Mouse (Mus musculus) MEL (cell line): ENCODE measurements around the gene Emx1. TPM values are rescaled to one million over a fixed set of nuclear protein-coding genes. Genes with fewer than 3 reads are reported as not detected.

ENCODE experiments used
- DNase-seq: peaks from one replicate; pipeline ENCODE4 v3.0.0; 2011; ENCODE audit warnings: low read depth, low spot score
- H3K27ac ChIP-seq: 2 replicates; pipeline ENCODE4 v1.5.1; 2012; ENCODE audit warnings: low read depth, mild to moderate bottlenecking, control low read depth, low read length, moderate library complexity; ENCODE audit not compliant: control insufficient read depth
- H3K27me3 ChIP-seq, 2 experiments: fragments of 150-350 bp in 1 of 2; sonication (generic) in 1 of 2; 2 replicates each; pipeline ENCODE4 v1.6.1; 2012; ENCODE audit warnings: low read length in 2 of 2, mild to moderate bottlenecking in 2 of 2, improper control_type of control experiment in 1 of 2, moderate library complexity in 1 of 2; ENCODE audit not compliant: insufficient read depth in 2 of 2, control insufficient read depth in 1 of 2
- H3K36me3 ChIP-seq, 2 experiments: 2 replicates each; pipeline ENCODE4 v1.6.1; 2012 to 2014; ENCODE audit warnings: low read length in 2 of 2, improper control_type of control experiment in 1 of 2, inconsistent platforms in 1 of 2, mild to moderate bottlenecking in 1 of 2; ENCODE audit not compliant: insufficient read depth in 2 of 2, control insufficient read depth in 1 of 2
- H3K4me1 ChIP-seq, 2 experiments: fragments of 150-350 bp in 1 of 2; sonication (generic) in 1 of 2; 2 replicates each; pipeline ENCODE4 v1.6.1; 2012; ENCODE audit warnings: low read length in 2 of 2, improper control_type of control experiment in 1 of 2, mild to moderate bottlenecking in 1 of 2; ENCODE audit not compliant: insufficient read depth in 2 of 2, control insufficient read depth in 1 of 2
- H3K4me3 ChIP-seq, 2 experiments: fragments of 150-350 bp in 1 of 2; sonication (generic) in 1 of 2; 2 replicates each; pipeline ENCODE4 v1.5.1; 2012; ENCODE audit warnings: low read depth in 2 of 2, low read length in 2 of 2, mild to moderate bottlenecking in 2 of 2, moderate library complexity in 2 of 2, control low read depth in 1 of 2, improper control_type of control experiment in 1 of 2; ENCODE audit not compliant: control insufficient read depth in 1 of 2, insufficient read depth in 1 of 2
- H3K79me2 ChIP-seq: 2 replicates; pipeline ENCODE4 v1.6.1; 2012; ENCODE audit warnings: mild to moderate bottlenecking, low read length, moderate library complexity; ENCODE audit not compliant: control insufficient read depth, poor library complexity, insufficient read depth
- H3K9ac ChIP-seq: 2 replicates; pipeline ENCODE4 v1.6.1; 2012; ENCODE audit warnings: low read depth, mild to moderate bottlenecking, control low read depth, low read length, moderate library complexity; ENCODE audit not compliant: control insufficient read depth, poor library complexity, severe bottlenecking
- H3K9me3 ChIP-seq: fragments of 150-350 bp; sonication (generic); replicated peaks from 2 replicates; pipeline ENCODE4 v1.6.1; 2012; ENCODE audit warnings: mild to moderate bottlenecking, low read length, improper control_type of control experiment, moderate library complexity; ENCODE audit not compliant: insufficient read depth
- BHLHE40 ChIP-seq: IDR thresholded peaks from 2 replicates; pipeline ENCODE4 v1.6.1; 2012; ENCODE audit warnings: low read depth, mild to moderate bottlenecking, inconsistent platforms, low read length, improper control_type of control experiment, borderline replicate concordance
- CHD1 ChIP-seq: IDR thresholded peaks from 2 replicates; pipeline ENCODE4 v1.6.1; 2012; ENCODE audit warnings: low read depth, mild to moderate bottlenecking, inconsistent platforms, low read length, improper control_type of control experiment
- CHD2 ChIP-seq: IDR thresholded peaks from 2 replicates; pipeline ENCODE4 v1.6.1; 2011; ENCODE audit warnings: low read length, improper control_type of control experiment
- CTCF ChIP-seq, 3 experiments: IDR thresholded peaks in 2 of 3; conservative IDR thresholded peaks in 1 of 3; 2 replicates each; pipeline ENCODE4 v1.5.1; 2011 to 2012; ENCODE audit warnings: low read length in 3 of 3, low read depth in 2 of 3, mild to moderate bottlenecking in 2 of 3, improper control_type of control experiment in 1 of 3, inconsistent platforms in 1 of 3, mixed read lengths in 1 of 3, moderate library complexity in 1 of 3; ENCODE audit not compliant: control insufficient read depth in 1 of 3, insufficient read depth in 1 of 3, poor library complexity in 1 of 3, severe bottlenecking in 1 of 3
- ELF1 ChIP-seq: IDR thresholded peaks from 2 replicates; pipeline ENCODE4 v1.6.1; 2014; ENCODE audit warnings: low read depth, mild to moderate bottlenecking, inconsistent platforms, low read length, improper control_type of control experiment, moderate library complexity
- EP300 ChIP-seq, 2 experiments: IDR thresholded peaks; 2 replicates each; pipeline ENCODE4 v1.6.1; 2011; ENCODE audit warnings: improper control_type of control experiment in 2 of 2, low read length in 2 of 2, low read depth in 1 of 2, mild to moderate bottlenecking in 1 of 2
- ETS1 ChIP-seq: IDR thresholded peaks from 2 replicates; pipeline ENCODE4 v1.6.1; 2012; ENCODE audit warnings: low read depth, mild to moderate bottlenecking, inconsistent platforms, low read length, improper control_type of control experiment, moderate library complexity
- KAT2A ChIP-seq: conservative IDR thresholded peaks from 2 replicates; pipeline ENCODE4 v1.6.1; 2012; ENCODE audit warnings: low read depth, low read length, improper control_type of control experiment, inconsistent platforms
- MAFK ChIP-seq: IDR thresholded peaks from 2 replicates; pipeline ENCODE4 v1.6.1; 2011; ENCODE audit warnings: low read depth, mild to moderate bottlenecking, low read length, improper control_type of control experiment, borderline replicate concordance
- MAZ ChIP-seq: IDR thresholded peaks from 2 replicates; pipeline ENCODE4 v1.6.1; 2012; ENCODE audit warnings: low read depth, mild to moderate bottlenecking, inconsistent platforms, low read length, improper control_type of control experiment
- MEF2A ChIP-seq: IDR thresholded peaks from 2 replicates; pipeline ENCODE4 v1.6.1; 2014; ENCODE audit warnings: low read depth, mild to moderate bottlenecking, inconsistent platforms, low read length, improper control_type of control experiment; ENCODE audit not compliant: poor library complexity, insufficient replicate concordance, severe bottlenecking; ENCODE audit errors: extremely low read depth
- MXI1 ChIP-seq: IDR thresholded peaks from 2 replicates; pipeline ENCODE4 v1.6.1; 2011; ENCODE audit warnings: mild to moderate bottlenecking, low read depth, low read length, improper control_type of control experiment
- MYB ChIP-seq: IDR thresholded peaks from 2 replicates; pipeline ENCODE4 v1.6.1; 2011; ENCODE audit warnings: mild to moderate bottlenecking, low read depth, low read length, improper control_type of control experiment
- MYC ChIP-seq: IDR thresholded peaks from 2 replicates; pipeline ENCODE4 v1.6.1; 2011; ENCODE audit warnings: low read depth, mild to moderate bottlenecking, low read length, improper control_type of control experiment, moderate library complexity
- NELFE ChIP-seq: IDR thresholded peaks from 2 replicates; pipeline ENCODE4 v1.6.1; 2011; ENCODE audit warnings: low read depth, low read length, improper control_type of control experiment
- POLR2AphosphoS2 ChIP-seq: IDR thresholded peaks from 2 replicates; pipeline ENCODE4 v1.6.1; 2011; ENCODE audit warnings: low read length, improper control_type of control experiment
- SIN3A ChIP-seq: IDR thresholded peaks from 2 replicates; pipeline ENCODE4 v1.6.1; 2012; ENCODE audit warnings: low read length, improper control_type of control experiment, inconsistent platforms
- SMC3 ChIP-seq: IDR thresholded peaks from 2 replicates; pipeline ENCODE4 v1.6.1; 2011; ENCODE audit warnings: low read depth, low read length, improper control_type of control experiment
- TAL1 ChIP-seq: IDR thresholded peaks from 2 replicates; pipeline ENCODE4 v1.6.1; 2012; ENCODE audit warnings: mild to moderate bottlenecking, inconsistent platforms, low read length, moderate library complexity, mixed read lengths
- TCF12 ChIP-seq: IDR thresholded peaks from 2 replicates; pipeline ENCODE4 v1.6.1; 2014; ENCODE audit warnings: low read depth, mild to moderate bottlenecking, inconsistent platforms, low read length, improper control_type of control experiment, moderate library complexity
- UBTF ChIP-seq: IDR thresholded peaks from 2 replicates; pipeline ENCODE4 v1.6.1; 2012; ENCODE audit warnings: low read depth, mild to moderate bottlenecking, inconsistent platforms, low read length, improper control_type of control experiment, moderate library complexity, borderline replicate concordance; ENCODE audit not compliant: insufficient read depth
- USF1 ChIP-seq: IDR thresholded peaks from 2 replicates; pipeline ENCODE4 v1.6.1; 2014; ENCODE audit warnings: low read depth, mild to moderate bottlenecking, inconsistent platforms, low read length, improper control_type of control experiment, moderate library complexity
- ZC3H11A ChIP-seq: IDR thresholded peaks from 2 replicates; pipeline ENCODE4 v1.6.1; 2012; ENCODE audit warnings: low read depth, mild to moderate bottlenecking, inconsistent platforms, low read length, improper control_type of control experiment
- ZKSCAN1 ChIP-seq: IDR thresholded peaks from 2 replicates; pipeline ENCODE4 v1.6.1; 2012; ENCODE audit warnings: low read depth, mild to moderate bottlenecking, inconsistent platforms, low read length, improper control_type of control experiment, moderate library complexity
- ZNF384 ChIP-seq: IDR thresholded peaks from 2 replicates; pipeline ENCODE4 v1.6.1; 2012; ENCODE audit warnings: low read depth, mild to moderate bottlenecking, inconsistent platforms, low read length, improper control_type of control experiment
- polyA plus RNA-seq, 2 experiments: library from polyadenylated mRNA; stranded (reverse) in 1 of 2; unstranded in 1 of 2; fragments of >175 nt in 1 of 2; fragments of >200 nt in 1 of 2; gene quantifications; 2 replicates each; pipeline versions ENCODE4 v1.2.1 to v1.2.4; 2012; ENCODE audit warnings: low replicate concordance in 2 of 2, low read depth in 1 of 2; ENCODE audit not compliant: insufficient read length in 2 of 2, insufficient read depth in 1 of 2, missing spikeins in 1 of 2
- total RNA-seq: library from RNA; depleted of rRNA; stranded (reverse); fragments of 300-350 nt; gene quantifications from 2 replicates; pipeline ENCODE4 v1.2.3, GENCODE M21; 2012

The Emx1 gene
- total and polyA plus RNA-seq, 3 experiments, result not detected

DNA sequence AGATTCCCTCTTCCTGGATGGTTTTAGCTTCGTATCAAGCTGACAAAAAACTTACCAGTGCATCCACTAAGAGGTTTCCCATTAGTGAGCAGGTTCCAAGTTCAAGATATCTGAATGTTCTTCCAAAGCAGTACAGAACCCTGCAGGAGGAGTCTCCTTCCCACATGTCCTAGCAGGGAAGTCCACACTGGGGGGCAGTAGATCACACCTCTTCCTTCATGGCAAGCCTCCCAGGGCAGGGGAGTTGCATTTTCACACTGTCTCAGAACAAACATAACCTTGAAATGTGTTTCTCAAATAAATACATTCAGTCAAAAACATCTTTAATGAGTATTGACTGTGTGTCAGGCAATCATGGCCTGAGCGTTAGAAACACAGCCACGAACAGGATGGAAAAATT is 7.7 kb upstream of the Emx1 start:
- H3K9me3 ChIP-seq, result no peaks in the 10 kb centered on the region
- H3K79me2 ChIP-seq, result no peaks in the 10 kb centered on the region
- H3K27me3 ChIP-seq, result peaks cover 9 to 15% of the 10 kb centered on the region in 2 experiments
- TF ChIP-seq ELF1, result no peak
- H3K27ac ChIP-seq, result no peak overlapping the region
- no peak for DNase-seq
- no peak overlapping the region for H3K4me3 ChIP-seq
- no peaks in the 10 kb centered on the region for H3K4me1 ChIP-seq
- no peaks in the 10 kb centered on the region for H3K36me3 ChIP-seq
- no peak overlapping the region for H3K9ac ChIP-seq

DNA sequence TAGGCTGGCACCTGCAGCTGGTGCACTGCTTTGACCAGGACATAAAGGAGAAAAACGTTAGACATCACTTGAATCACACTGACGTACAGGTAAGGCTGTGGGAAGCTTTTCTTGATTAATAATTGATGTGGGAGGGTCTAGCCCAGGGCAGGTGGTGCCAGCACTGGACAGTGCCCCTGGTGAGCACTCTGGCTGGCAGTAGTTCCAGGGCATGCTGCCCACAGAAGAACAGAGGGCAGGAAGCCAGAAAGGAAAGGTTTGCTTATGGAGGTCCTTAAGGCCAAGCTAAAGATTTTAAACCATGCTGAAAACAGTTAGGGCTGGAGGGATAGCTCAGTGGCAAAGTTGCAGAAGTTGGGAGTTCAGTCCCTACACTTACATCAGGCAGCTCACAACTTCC is 7.2 kb upstream of the Emx1 start:
- no peaks in the 10 kb centered on the region for H3K4me1 ChIP-seq
- peaks cover 9 to 14% of the 10 kb centered on the region in 2 experiments for H3K27me3 ChIP-seq
- TF ChIP-seq SIN3A (no peak), MEF2A (no peak), UBTF (no peak), ELF1 (no peak), KAT2A (no peak), ZKSCAN1 (no peak), MAFK (no peak), ZC3H11A (no peak), TCF12 (no peak), POLR2AphosphoS2 (no peak), BHLHE40 (no peak), USF1 (no peak), MYB (no peak), ETS1 (no peak)
- no peaks in the 10 kb centered on the region for H3K36me3 ChIP-seq
- no peak overlapping the region for H3K4me3 ChIP-seq
- no peak for DNase-seq
- no peaks in the 10 kb centered on the region for H3K9me3 ChIP-seq
- no peak overlapping the region for H3K9ac ChIP-seq
- no peaks in the 10 kb centered on the region for H3K79me2 ChIP-seq
- H3K27ac ChIP-seq, result no peak overlapping the region

DNA sequence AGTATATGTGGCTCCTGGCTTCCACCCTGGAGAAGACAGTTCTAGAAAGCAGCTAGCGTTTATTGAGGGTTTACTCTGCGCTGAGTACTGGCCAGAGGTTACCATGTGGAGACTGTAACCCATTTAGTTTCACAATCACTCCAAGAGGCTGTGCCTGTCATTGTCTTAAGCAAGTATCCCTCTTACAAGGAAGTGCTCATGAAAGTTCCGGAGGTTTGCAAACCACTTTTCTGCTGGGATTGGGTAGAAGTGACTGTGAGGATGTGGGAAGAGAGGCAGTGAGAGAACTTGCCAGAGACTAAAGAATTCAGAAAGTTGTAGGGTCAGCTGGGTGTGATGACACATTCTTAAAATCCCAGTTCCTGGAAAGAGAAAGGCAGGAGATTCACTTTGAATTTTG is 3.3 kb upstream of the Emx1 start:
- Histone ChIP-seq H3K36me3 (no peaks in the 10 kb centered on the region), H3K9me3 (no peaks in the 10 kb centered on the region), H3K79me2 (no peaks in the 10 kb centered on the region), H3K9ac (no peak overlapping the region), H3K4me1 (no peaks in the 10 kb centered on the region), H3K27me3 (peaks cover 0 to 4% of the 10 kb centered on the region in 2 experiments; a peak in 3 of 4 replicates), H3K4me3 (no peak overlapping the region), H3K27ac (no peak overlapping the region)
- TF ChIP-seq CHD1 (no peak), MYC (no peak), MXI1 (no peak), NELFE (no peak), MEF2A (no peak), MAZ (no peak), KAT2A (no peak), CHD2 (no peak), TAL1 (no peak), CTCF (IDR thresholded peaks at IDR 0.05 in 2 of 3, conservative IDR thresholded peaks at IDR 0.05 in 1 of 3; ENCODE audit: control insufficient read depth in 1 of 3, insufficient read depth in 1 of 3, low read depth in 2 of 3, low read length in 3 of 3, poor library complexity in 1 of 3, severe bottlenecking in 1 of 3) (no peak), ZNF384 (no peak), EP300 (IDR thresholded peaks at IDR 0.05; ENCODE audit: low read depth in 1 of 2, low read length in 2 of 2) (no peak), SMC3 (no peak)
- DNase-seq, result no peak
